Mouse (Mus musculus): Measurements from ENCODE around the gene Zswim3. TPM values are rescaled to one million over a fixed set of nuclear protein-coding genes. Genes with fewer than 3 reads are reported as not detected.
"Not testable (repeated sequence)": the region's sequence is repeated elsewhere in the genome, so short reads cannot be mapped to it uniquely, and the experiment has no call there.

Gene Zswim3
- polyA plus RNA-seq, 1 experiment, result 2.5 TPM

GRCm38 (mm10) chr2:164857842-164858553, 53.1 kb downstream of the Zswim3 start:
- Histone ChIP-seq H3K36me3 (ENCODE audit: control insufficient read depth, insufficient read depth, low read length) (no peaks in the 10 kb centered on the region), H3K4me1 (ENCODE audit: control insufficient read depth, insufficient read depth, insufficient read length) (peaks cover 17% of the 10 kb centered on the region), H3K4me3 (ENCODE audit: extremely low read depth, insufficient read depth, insufficient read length) (peak overlapping the region; percentile 65; the same call in 1 of the 2 replicates), H3K27me3 (ENCODE audit: control insufficient read depth, insufficient read depth, low read length) (peaks cover 10% of the 10 kb centered on the region), H3K27ac (ENCODE audit: insufficient read depth, low read length) (no peak overlapping the region)
- WGBS, result 13% methylated on average over 19 of the region's 19 CpGs
- no peak for TF ChIP-seq POLR2A (IDR thresholded peaks at IDR 0.05; ENCODE audit: low read depth, low read length)
- TF ChIP-seq CTCF (IDR thresholded peaks at IDR 0.05; ENCODE audit: extremely low read depth, insufficient read depth, insufficient read length, insufficient replicate concordance), result no peak
- DNase-seq (ENCODE audit: low read depth in 1 of 2, low spot score in 2 of 2), result no peak

DNA sequence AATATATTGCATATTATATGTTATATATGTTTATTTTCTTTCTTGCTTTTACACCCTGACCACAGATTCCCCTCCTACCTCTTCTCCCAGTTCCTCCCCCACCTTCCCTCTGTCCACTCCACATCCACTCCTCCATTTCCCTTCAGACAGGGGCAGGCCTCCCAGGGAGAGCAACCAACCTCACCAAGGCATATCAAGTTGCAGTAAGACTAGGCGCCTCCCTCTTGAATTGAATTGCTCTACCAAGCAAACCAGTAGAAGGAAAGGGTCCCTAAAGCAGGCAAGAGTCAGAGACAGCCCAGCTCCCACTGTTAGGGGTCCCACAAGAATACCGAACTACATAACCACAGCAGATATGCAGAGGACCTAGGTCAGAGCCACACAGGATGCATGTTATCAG, 54.3 kb downstream of the Zswim3 start:
- 72% methylated on average over 2 of the region's 2 CpGs for whole genome bisulfite sequencing
- Histone ChIP-seq H3K4me1 (ENCODE audit: control insufficient read depth, insufficient read depth, insufficient read length) (peaks cover 17% of the 10 kb centered on the region), H3K27me3 (ENCODE audit: control insufficient read depth, insufficient read depth, low read length) (peaks cover 10% of the 10 kb centered on the region), H3K36me3 (ENCODE audit: control insufficient read depth, insufficient read depth, low read length) (no peaks in the 10 kb centered on the region), H3K27ac (ENCODE audit: insufficient read depth, low read length) (no peak overlapping the region), H3K4me3 (ENCODE audit: extremely low read depth, insufficient read depth, insufficient read length) (no peak overlapping the region)
- TF ChIP-seq CTCF (IDR thresholded peaks at IDR 0.05; ENCODE audit: extremely low read depth, insufficient read depth, insufficient read length, insufficient replicate concordance), result no peak
- TF ChIP-seq POLR2A (IDR thresholded peaks at IDR 0.05; ENCODE audit: low read depth, low read length), result no peak
- DNase-seq (ENCODE audit: low read depth in 1 of 2, low spot score in 2 of 2), result no peak

DNA sequence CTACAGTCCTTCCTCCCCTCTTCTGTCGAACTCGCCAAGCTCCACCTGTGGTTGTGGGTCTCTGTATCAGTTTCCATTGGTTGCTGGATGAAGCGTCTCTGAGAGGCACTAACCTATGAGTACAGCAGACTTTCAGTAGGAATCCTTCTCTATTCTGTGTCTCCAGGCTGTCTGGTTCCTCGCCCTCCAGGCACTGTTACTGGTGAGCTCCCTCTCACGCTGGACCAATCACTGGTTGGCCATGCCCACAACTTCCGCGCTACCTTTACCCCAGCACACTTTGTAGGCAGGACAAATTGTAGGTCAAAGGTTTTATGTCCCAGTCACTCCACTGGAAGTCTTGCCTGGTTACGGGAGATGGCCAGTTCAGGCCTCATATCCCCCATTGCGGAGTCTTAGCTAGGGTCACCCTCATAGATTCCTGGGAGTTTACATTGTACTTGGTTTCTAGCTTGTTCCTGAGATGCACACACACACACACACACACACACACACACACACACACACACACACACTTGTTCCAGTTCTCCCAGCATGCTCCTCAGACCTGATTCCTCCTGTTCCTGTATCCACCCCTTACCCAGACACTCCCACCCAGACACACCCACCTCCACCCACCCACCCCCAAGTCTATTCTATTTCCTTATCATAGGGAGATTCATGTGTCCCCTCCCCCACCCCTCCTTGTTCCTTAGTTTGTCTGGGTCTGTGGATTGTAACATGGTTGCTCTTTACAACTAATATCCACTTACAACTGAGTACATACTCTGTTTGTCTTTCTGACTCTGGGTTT, 54.9 kb downstream of the Zswim3 start:
- Histone ChIP-seq H3K27ac (ENCODE audit: insufficient read depth, low read length) (no peak overlapping the region), H3K27me3 (ENCODE audit: control insufficient read depth, insufficient read depth, low read length) (peaks cover 10% of the 10 kb centered on the region)
- no peak for DNase-seq (ENCODE audit: low read depth in 1 of 2, low spot score in 2 of 2)

DNA sequence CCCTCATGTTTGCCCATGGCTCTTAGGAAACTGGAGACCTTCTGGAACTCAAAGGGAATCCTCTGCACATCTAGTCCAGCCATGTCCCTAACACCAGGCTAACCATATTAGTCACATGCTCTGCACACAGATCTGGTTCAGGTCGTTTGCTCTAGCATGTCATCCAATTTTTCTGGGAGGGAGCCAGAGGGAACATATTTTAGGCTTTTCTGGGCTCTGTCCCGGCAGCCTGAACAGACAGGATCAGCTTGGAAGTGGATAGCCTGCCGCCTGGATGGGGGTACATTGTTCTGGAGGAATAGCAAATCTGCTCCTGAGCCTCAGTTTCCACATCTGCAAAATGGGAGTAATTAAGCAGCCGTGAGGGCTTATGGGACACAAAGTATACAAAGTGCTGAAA, 56.2 kb downstream of the Zswim3 start:
- TF ChIP-seq POLR2A (IDR thresholded peaks at IDR 0.05; ENCODE audit: low read depth, low read length) (no peak), CTCF (IDR thresholded peaks at IDR 0.05; ENCODE audit: extremely low read depth, insufficient read depth, insufficient read length, insufficient replicate concordance) (no peak)
- Histone ChIP-seq H3K27me3 (ENCODE audit: control insufficient read depth, insufficient read depth, low read length) (peaks cover 10% of the 10 kb centered on the region), H3K4me1 (ENCODE audit: control insufficient read depth, insufficient read depth, insufficient read length) (peaks cover 17% of the 10 kb centered on the region), H3K27ac (ENCODE audit: insufficient read depth, low read length) (no peak overlapping the region), H3K4me3 (ENCODE audit: extremely low read depth, insufficient read depth, insufficient read length) (no peak overlapping the region), H3K36me3 (ENCODE audit: control insufficient read depth, insufficient read depth, low read length) (no peaks in the 10 kb centered on the region)
- 73% methylated on average over 4 of the region's 4 CpGs for WGBS
- DNase-seq (ENCODE audit: low read depth in 1 of 2, low spot score in 2 of 2), result no peak

More for the DNA sequence above, 54.9 kb downstream of the Zswim3 start:
- H3K4me1 ChIP-seq (ENCODE audit: control insufficient read depth, insufficient read depth, insufficient read length), result peaks cover 17% of the 10 kb centered on the region
- no peak overlapping the region for H3K4me3 ChIP-seq (ENCODE audit: extremely low read depth, insufficient read depth, insufficient read length)
- TF ChIP-seq CTCF (IDR thresholded peaks at IDR 0.05; ENCODE audit: extremely low read depth, insufficient read depth, insufficient read length, insufficient replicate concordance), result no peak
- TF ChIP-seq POLR2A (IDR thresholded peaks at IDR 0.05; ENCODE audit: low read depth, low read length), result no peak
- 69% methylated on average over 9 of the region's 9 CpGs for WGBS
- H3K36me3 ChIP-seq (ENCODE audit: control insufficient read depth, insufficient read depth, low read length), result no peaks in the 10 kb centered on the region

DNA sequence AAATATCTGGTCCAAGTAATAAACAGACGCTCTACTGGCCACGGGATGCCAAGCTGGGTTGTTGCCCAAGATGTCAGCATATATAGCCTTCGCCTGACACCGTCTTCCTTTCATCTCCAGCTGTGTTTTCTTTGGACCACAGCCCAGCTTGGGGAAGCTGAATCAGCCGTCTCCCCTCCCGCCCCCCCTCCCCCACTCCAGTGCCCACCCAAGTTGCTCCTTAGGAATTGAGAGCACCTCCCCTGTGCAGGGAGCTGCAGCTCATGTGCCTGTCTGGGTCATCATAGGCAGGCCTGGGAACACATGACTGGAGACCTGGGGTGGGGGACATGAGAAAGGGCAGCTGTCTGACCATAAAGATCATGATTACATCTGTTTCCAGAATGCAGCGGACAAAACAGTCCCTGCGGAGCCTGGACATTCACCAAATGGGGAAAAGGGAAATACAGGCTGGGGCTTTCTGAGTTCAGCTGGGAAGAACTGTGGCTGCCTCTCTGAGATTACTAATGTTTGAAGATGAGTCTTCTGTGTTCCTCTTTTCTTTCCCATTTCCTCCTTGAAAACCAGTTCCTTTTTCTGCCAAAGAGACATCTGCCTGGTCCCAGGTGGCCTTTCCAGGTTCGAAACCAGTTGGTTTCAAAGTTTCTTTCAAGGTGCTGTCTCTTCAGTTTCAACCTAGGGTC, 57.4 kb downstream of the Zswim3 start:
- TF ChIP-seq CTCF (IDR thresholded peaks at IDR 0.05; ENCODE audit: extremely low read depth, insufficient read depth, insufficient read length, insufficient replicate concordance) (no peak), POLR2A (IDR thresholded peaks at IDR 0.05; ENCODE audit: low read depth, low read length) (no peak)
- 29% methylated on average over 9 of the region's 9 CpGs for WGBS

GRCm38 (mm10) chr2:164863411-164863810, 58.5 kb downstream of the Zswim3 start:
- peaks cover 13% of the 10 kb centered on the region for H3K4me1 ChIP-seq (ENCODE audit: control insufficient read depth, insufficient read depth, insufficient read length)
- DNase-seq (ENCODE audit: low read depth in 1 of 2, low spot score in 2 of 2); H3K27ac ChIP-seq (ENCODE audit: insufficient read depth, low read length); H3K36me3 ChIP-seq (ENCODE audit: control insufficient read depth, insufficient read depth, low read length); H3K4me3 ChIP-seq (ENCODE audit: extremely low read depth, insufficient read depth, insufficient read length); H3K27me3 ChIP-seq (ENCODE audit: control insufficient read depth, insufficient read depth, low read length): not testable (repeated sequence)
- 95% methylated on average over 8 of the region's 9 CpGs for WGBS

More for the DNA sequence above, 57.4 kb downstream of the Zswim3 start:
- no peaks in the 10 kb centered on the region for H3K36me3 ChIP-seq (ENCODE audit: control insufficient read depth, insufficient read depth, low read length)
- no peak overlapping the region for H3K4me3 ChIP-seq (ENCODE audit: extremely low read depth, insufficient read depth, insufficient read length)
- H3K4me1 ChIP-seq (ENCODE audit: control insufficient read depth, insufficient read depth, insufficient read length), result peaks cover 18% of the 10 kb centered on the region
- H3K27ac ChIP-seq (ENCODE audit: insufficient read depth, low read length), result peak overlapping the region; percentile 53
- no peak for DNase-seq (ENCODE audit: low read depth in 1 of 2, low spot score in 2 of 2)
- H3K27me3 ChIP-seq (ENCODE audit: control insufficient read depth, insufficient read depth, low read length), result peaks cover 6% of the 10 kb centered on the region

All from spleen, adult 2 months (tissue).